Mouse (Mus musculus) lung, postnatal 0 days (tissue): ENCODE results near the gene Rnf208. TPM values are rescaled to one million over a fixed set of nuclear protein-coding genes. Genes with fewer than 3 reads are reported as not detected.
A peak's percentile ranks its signal among the peaks of the same experiment; 100 is the strongest.

Experiments used
- ATAC-seq: fragments of 200-750 bp; cut with Nextera tagmentation; 2 replicates; pipeline ENCODE4 v1.8.0; 2017; ENCODE audit warnings: moderate library complexity
- DNase-seq: peaks from one replicate; pipeline ENCODE4 v3.0.0-alpha.2; 2016; ENCODE audit warnings: low spot score
- H3K27ac ChIP-seq: fragments of 300-500 bp; sonication (generic); 2 replicates; pipeline ENCODE4 v1.5.1; 2014; ENCODE audit warnings: antibody characterized with exemption, mild to moderate bottlenecking, low read length, mixed read lengths
- H3K27me3 ChIP-seq: fragments of 300-500 bp; sonication (generic); replicated peaks from 2 replicates; pipeline ENCODE4 v1.6.1; 2014; ENCODE audit warnings: low read length, mixed read lengths; ENCODE audit not compliant: insufficient read depth
- H3K36me3 ChIP-seq: fragments of 300-500 bp; sonication (generic); 2 replicates; pipeline ENCODE4 v1.6.1; 2014; ENCODE audit warnings: low read length, mixed read lengths; ENCODE audit not compliant: insufficient read depth
- H3K4me1 ChIP-seq: fragments of 300-500 bp; sonication (generic); 2 replicates; pipeline ENCODE4 v1.6.1; 2014; ENCODE audit warnings: antibody characterized with exemption, low read depth, low read length, mixed read lengths; ENCODE audit not compliant: insufficient read depth
- H3K4me2 ChIP-seq: fragments of 300-500 bp; sonication (generic); replicated peaks from 2 replicates; pipeline ENCODE4 v1.6.1; 2014; ENCODE audit warnings: low read depth, mild to moderate bottlenecking, low read length, moderate library complexity, mixed read lengths
- H3K4me3 ChIP-seq: fragments of 300-500 bp; sonication (generic); 2 replicates; pipeline ENCODE4 v1.5.1; 2014; ENCODE audit warnings: low read depth, low read length
- H3K9ac ChIP-seq: fragments of 300-500 bp; sonication (generic); replicated peaks from 2 replicates; pipeline ENCODE4 v1.6.1; 2014; ENCODE audit warnings: low read depth, mild to moderate bottlenecking
- H3K9me3 ChIP-seq: fragments of 300-500 bp; sonication (generic); 2 replicates; pipeline ENCODE4 v1.6.1; 2016; ENCODE audit warnings: low read length, mixed read lengths
- CTCF ChIP-seq: IDR thresholded peaks from 2 replicates; pipeline ENCODE4 v1.5.1; 2016; ENCODE audit warnings: antibody characterized with exemption, mild to moderate bottlenecking
- EP300 ChIP-seq: IDR thresholded peaks from 2 replicates; pipeline ENCODE4 v1.6.1; 2016; ENCODE audit warnings: antibody characterized with exemption, mild to moderate bottlenecking, control low read depth
- WGBS: fragments of 180-500 bp; shearing (Covaris S2); extraction: QIAGEN DNeasy Blood & Tissue Kit; methylation state at CpG from one replicate; pipeline ENCODE4 v1.1.7; 2014; 5-methylcytosine and 5-hydroxymethylcytosine counted together
- polyA plus RNA-seq: library from polyadenylated mRNA; unstranded; fragments of >200 nt; fragmentation: Nextera tagmentation; extraction: Ambion mirVana; gene quantifications from 2 replicates; pipeline ENCODE4 v1.2.1, GENCODE M21; 2015

Gene Rnf208
- polyA plus RNA-seq, 1 experiment from 2014 or later = 3.4 TPM

- H3K27me3 ChIP-seq = no peaks in the 10 kb centered on the region
- peak overlapping the region; percentile 92 for H3K4me3 ChIP-seq
- ATAC-seq (peak; percentile 6), DNase-seq (no peak)
- peaks cover 6% of the 10 kb centered on the region; the same call in 1 of the 2 replicates for H3K4me1 ChIP-seq
- no peaks in the 10 kb centered on the region for H3K9me3 ChIP-seq
- H3K9ac ChIP-seq = peak overlapping the region; percentile 89
- peak overlapping the region; percentile 86 for H3K4me2 ChIP-seq
- TF ChIP-seq EP300 (no peak), CTCF (no peak)
- H3K36me3 ChIP-seq = no peaks in the 10 kb centered on the region; the same call in none of the 2 replicates
- H3K27ac ChIP-seq = peak overlapping the region; percentile 88
- WGBS = under 1% methylated on average over 23 of the region's 24 CpGs
Measured at GRCm38 (mm10) chr2:25210686-25211085, 31.4 kb upstream of the Rnf208 start.

- Histone ChIP-seq H3K9me3 (no peaks in the 10 kb centered on the region), H3K27me3 (no peaks in the 10 kb centered on the region), H3K36me3 (no peaks in the 10 kb centered on the region), H3K9ac (peak within 1 kb of the TSS; percentile 89), H3K4me1 (peaks cover 6% of the 10 kb centered on the region; the same call in 1 of the 2 replicates), H3K4me3 (peak within 1 kb of the TSS; percentile 92), H3K4me2 (peak within 1 kb of the TSS; percentile 86), H3K27ac (peak within 1 kb of the TSS; percentile 88)
- WGBS = under 1% methylated on average over 43 of the region's 44 CpGs
- DNase-seq (peak; percentile 96), ATAC-seq (peak; percentile 97)
- TF ChIP-seq CTCF (no peak; the same call in 1 of the 2 replicates), EP300 (no peak)
Measured at GRCm38 (mm10) chr2:25211121-25211670, 30.9 kb upstream of the Rnf208 start, which contains the start of gene Nelfb. Gene Nelfb (minus strand): TSS chr2:25211489.

GRCm38 (mm10) chr2:25213266-25213865 lies 28.7 kb upstream of the Rnf208 start:
- TF ChIP-seq CTCF (no peak), EP300 (no peak)
- Histone ChIP-seq H3K9ac (no peak overlapping the region), H3K4me3 (no peak overlapping the region), H3K9me3 (no peaks in the 10 kb centered on the region), H3K4me1 (peaks cover 6% of the 10 kb centered on the region; the same call in 1 of the 2 replicates), H3K36me3 (no peaks in the 10 kb centered on the region), H3K4me2 (no peak overlapping the region), H3K27ac (no peak overlapping the region), H3K27me3 (no peaks in the 10 kb centered on the region)
- ATAC-seq (no peak), DNase-seq (no peak)
- 61% methylated on average over 21 of the region's 23 CpGs for WGBS

- 53% methylated on average over 3 of the region's 3 CpGs for WGBS
- no peak within 1 kb of the TSS for H3K4me2 ChIP-seq
- H3K27me3 ChIP-seq = no peaks in the 10 kb centered on the region
- ATAC-seq (no peak), DNase-seq (no peak)
- H3K9me3 ChIP-seq = no peaks in the 10 kb centered on the region
- H3K9ac ChIP-seq = no peak within 1 kb of the TSS
- no peak within 1 kb of the TSS for H3K4me3 ChIP-seq
- TF ChIP-seq CTCF (no peak), EP300 (no peak)
- H3K4me1 ChIP-seq = peaks cover 6% of the 10 kb centered on the region; the same call in 1 of the 2 replicates
- no peaks in the 10 kb centered on the region for H3K36me3 ChIP-seq
- H3K27ac ChIP-seq = no peak within 1 kb of the TSS
Measured at GRCm38 (mm10) chr2:25214444-25214843, 27.6 kb upstream of the Rnf208 start, which contains the start of gene Stpg3. Gene Stpg3 (minus strand): TSS chr2:25214637.

- H3K27ac ChIP-seq = no peak overlapping the region
- H3K27me3 ChIP-seq = no peaks in the 10 kb centered on the region
- H3K36me3 ChIP-seq = peaks cover 9% of the 10 kb centered on the region
- H3K9me3 ChIP-seq = no peaks in the 10 kb centered on the region
- H3K4me3 ChIP-seq = no peak overlapping the region
- no peak for ATAC-seq
- no peak for TF ChIP-seq EP300
- no peak for TF ChIP-seq CTCF
- H3K4me2 ChIP-seq = no peak overlapping the region
- no peaks in the 10 kb centered on the region for H3K4me1 ChIP-seq
- WGBS = 60% methylated on average over 2 of the region's 2 CpGs
- H3K9ac ChIP-seq = no peak overlapping the region
- DNase-seq = no peak
Measured at GRCm38 (mm10) chr2:25217666-25218065, 24.4 kb upstream of the Rnf208 start.

- Histone ChIP-seq H3K4me3 (no peak within 1 kb of the TSS), H3K9ac (no peak within 1 kb of the TSS), H3K27ac (no peak within 1 kb of the TSS), H3K36me3 (peaks cover 9% of the 10 kb centered on the region), H3K27me3 (no peaks in the 10 kb centered on the region), H3K4me1 (no peaks in the 10 kb centered on the region), H3K4me2 (no peak within 1 kb of the TSS), H3K9me3 (no peaks in the 10 kb centered on the region)
- TF ChIP-seq CTCF (no peak), EP300 (no peak)
- ATAC-seq = no peak
- DNase-seq = no peak
Measured at GRCm38 (mm10) chr2:25218445-25218844, 23.6 kb upstream of the Rnf208 start, which contains the start of gene Fam166a. Gene Fam166a (plus strand): TSS chr2:25218745.
